Mouse (Mus musculus): ENCODE measurements at regions not wholly inside any gene's neighbourhood (a gene's known extent, or its start where the extent isn't known, plus 50 kb on each side); places are given as distances from the start of the nearest gene placed in this dataset.

- H3K4me3 ChIP-seq (replicated peaks in 1 of 3; ENCODE audit: low read depth in 2 of 3, low read length in 2 of 3, poor library complexity in 1 of 3), result no peak overlapping the region
- no peaks in the 10 kb centered on the region for H3K79me2 ChIP-seq (replicated peaks; ENCODE audit: control insufficient read depth, extremely low read depth, insufficient read depth, poor library complexity, severe bottlenecking)
- no peak for DNase-seq (ENCODE audit: extremely low read depth)
- H3K27me3 ChIP-seq (replicated peaks), result no peaks in the 10 kb centered on the region
- in situ Hi-C loops (cut with MboI; ENCODE audit: low pct_ligation_motif_present, low pct_unique_long_range_greater_than_20kb, low sequenced_read_pairs) (no loop called here), dilution Hi-C loops (cut with MboI; ENCODE audit: extremely low pct_ligation_motif_present, extremely low pct_unique_long_range_greater_than_20kb, low sequenced_read_pairs) (no loop called here)
- TF ChIP-seq HCFC1 (IDR thresholded peaks at IDR 0.05; ENCODE audit: low read depth, low read length) (no peak), POLR2A (IDR thresholded peaks at IDR 0.05; ENCODE audit: low read depth, low read length) (no peak), E2F4 (IDR thresholded peaks at IDR 0.05; ENCODE audit: insufficient replicate concordance, low read depth, low read length) (no peak), ZKSCAN1 (IDR thresholded peaks at IDR 0.05; ENCODE audit: borderline replicate concordance, low read depth, low read length) (no peak), NRF1 (IDR thresholded peaks at IDR 0.05; ENCODE audit: low read depth, low read length) (no peak), EP300 (IDR thresholded peaks at IDR 0.05; ENCODE audit: low read length) (no peak), UBTF (IDR thresholded peaks at IDR 0.05; ENCODE audit: low read depth, low read length) (no peak), MAX (IDR thresholded peaks at IDR 0.05; ENCODE audit: low read length) (no peak), KAT2A (IDR thresholded peaks at IDR 0.05; ENCODE audit: insufficient replicate concordance, low read length) (no peak), SMC3 (IDR thresholded peaks at IDR 0.05; ENCODE audit: low read depth, low read length) (no peak), MAFK (IDR thresholded peaks at IDR 0.05; ENCODE audit: insufficient replicate concordance, low read length) (no peak), CHD2 (IDR thresholded peaks at IDR 0.05; ENCODE audit: low read length) (no peak), CTCF (conservative IDR thresholded peaks at IDR 0.05 in 1 of 2, IDR thresholded peaks at IDR 0.05 in 1 of 2; ENCODE audit: low read depth in 2 of 2, low read length in 2 of 2) (no peak)
- H3K27ac ChIP-seq (ENCODE audit: insufficient read depth, low read depth), result no peak overlapping the region
- no peak overlapping the region for H3K4me2 ChIP-seq (ENCODE audit: insufficient read depth, low read depth, poor library complexity, severe bottlenecking)
- no peaks in the 10 kb centered on the region for H3K4me1 ChIP-seq (ENCODE audit: control insufficient read depth in 1 of 2, insufficient read depth in 2 of 2)
- H3K9me3 ChIP-seq (replicated peaks; ENCODE audit: low read length), result no peaks in the 10 kb centered on the region
- H3K36me3 ChIP-seq (replicated peaks in 1 of 2; ENCODE audit: control insufficient read depth in 1 of 2, insufficient read depth in 1 of 2, low read length in 1 of 2), result no peaks in the 10 kb centered on the region
- H3K9ac ChIP-seq (ENCODE audit: insufficient read depth, low read depth), result no peak overlapping the region
Observed at GRCm38 (mm10) chr7:117752302-117753185, 363.4 kb downstream of the Rps15a start.

- Histone ChIP-seq H3K4me3 (replicated peaks in 1 of 3; ENCODE audit: low read depth in 2 of 3, low read length in 2 of 3, poor library complexity in 1 of 3) (no peak overlapping the region), H3K4me1 (ENCODE audit: control insufficient read depth in 1 of 2, insufficient read depth in 2 of 2) (no peaks in the 10 kb centered on the region), H3K9ac (ENCODE audit: insufficient read depth, low read depth) (no peak overlapping the region), H3K4me2 (ENCODE audit: insufficient read depth, low read depth, poor library complexity, severe bottlenecking) (no peak overlapping the region), H3K36me3 (replicated peaks in 1 of 2; ENCODE audit: control insufficient read depth in 1 of 2, insufficient read depth in 1 of 2, low read length in 1 of 2) (no peaks in the 10 kb centered on the region), H3K27ac (ENCODE audit: insufficient read depth, low read depth) (no peak overlapping the region), H3K27me3 (replicated peaks) (no peaks in the 10 kb centered on the region), H3K79me2 (replicated peaks; ENCODE audit: control insufficient read depth, extremely low read depth, insufficient read depth, poor library complexity, severe bottlenecking) (no peaks in the 10 kb centered on the region), H3K9me3 (replicated peaks; ENCODE audit: low read length) (no peaks in the 10 kb centered on the region)
- no peak for TF ChIP-seq IRF4 (IDR thresholded peaks at IDR 0.05; ENCODE audit: low read depth, low read length)
- dilution Hi-C loops (cut with MboI; ENCODE audit: extremely low pct_ligation_motif_present, extremely low pct_unique_long_range_greater_than_20kb, low sequenced_read_pairs), result no loop called here
- no peak for DNase-seq (ENCODE audit: extremely low read depth)
- in situ Hi-C loops (cut with MboI; ENCODE audit: low pct_ligation_motif_present, low pct_unique_long_range_greater_than_20kb, low sequenced_read_pairs), result no loop called here
Observed at GRCm38 (mm10) chr7:117747991-117748390, 367.2 kb downstream of the Xylt1 start.

All from CH12.LX (cell line).